20 mouse cellular contexts compared by ENCODE assay signal in the genomic region with DNA sequence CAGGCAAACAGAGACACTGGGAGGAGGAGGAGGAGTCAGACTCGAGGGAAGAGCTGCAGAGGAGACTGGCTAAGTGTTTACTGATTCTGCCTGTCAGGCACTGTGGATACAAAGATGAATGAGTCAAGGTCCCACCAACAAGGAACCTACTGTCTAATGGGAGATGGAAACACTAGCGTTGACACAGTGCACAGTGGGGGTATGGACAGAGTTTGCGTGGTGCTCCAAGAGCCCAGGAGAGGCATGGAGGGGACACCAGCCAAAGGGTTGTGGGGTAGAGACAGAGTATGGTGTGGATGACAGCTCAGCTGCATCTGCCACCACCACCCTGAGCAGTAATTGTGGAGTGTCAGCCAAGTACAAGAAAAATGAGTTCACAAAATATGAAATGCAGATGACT. TPM values are rescaled to one million over a fixed set of nuclear protein-coding genes. Genes with fewer than 3 reads are reported as not detected.
A peak's percentile ranks its signal among the peaks of the same experiment; 100 is the strongest.
DNase-seq lines count a peak whose midpoint lies in the region; ATAC-seq lines count a peak whose summit lies in the region.
"Had no signal": no experiment of that assay in that cellular context is flagged by ENCODE, and none has a peak within 500 bp of the region (broad histone marks: within the 10 kb centered on the region; RNA-seq: fewer than 3 reads in every experiment).

No protein-coding gene starts in this region.

- peak; percentile 39 for ATAC-seq in frontal cortex, adult (ENCODE audit: low TSS enrichment)
- no peak for ATAC-seq in megakaryocyte, adult 5-6 weeks (ENCODE audit: poor library complexity, severe bottlenecking)
- ATAC-seq in hindbrain, embryonic 11.5 days (ENCODE audit: low FRiP score) = peak; percentile 59; the same call in 1 of the 2 replicates
- peak; percentile 60 for ATAC-seq in hindbrain, embryonic 16.5 days
- no peak for ATAC-seq in erythroid progenitor cell, adult 5-6 weeks (replicated peaks; ENCODE audit: low FRiP score, poor library complexity, severe bottlenecking)
- ATAC-seq: activated CD4-positive, CD25-positive, alpha-beta regulatory T cell, adult 4 months; intestine, embryonic 15.5 days; midbrain, embryonic 13.5 days; Patski had no signal

- DNase-seq in frontal cortex, postnatal 36 days (ENCODE audit: low spot score in 2 of 2) = no peak
- no peak for DNase-seq in hindbrain, embryonic 11.5 days (ENCODE audit: low spot score)
- DNase-seq: adrenal gland, postnatal 14 days; cerebellum, adult 8-10 months; gastrocnemius, postnatal 25 days; heart, postnatal 10 days; spleen, adult 18-20 months had no signal

- 31% methylated on average over 3 of the region's 3 CpGs for WGBS in hindbrain, embryonic 11.5 days
- 26% methylated on average over 3 of the region's 3 CpGs for WGBS in hindbrain, embryonic 16.5 days

- peaks cover 71% of the 10 kb centered on the region for H3K4me1 ChIP-seq in megakaryocyte, embryonic 14.5 days
- H3K4me1 ChIP-seq in hindbrain, embryonic 11.5 days (replicated peaks; ENCODE audit: control insufficient read depth, insufficient read depth, low read length) = no peaks in the 10 kb centered on the region
- peaks cover 3% of the 10 kb centered on the region for H3K4me1 ChIP-seq in hindbrain, embryonic 16.5 days (ENCODE audit: control insufficient read depth, insufficient read depth, low read depth, low read length)

- H3K9me3 ChIP-seq in megakaryocyte, embryonic 14.5 days = peaks cover 17% of the 10 kb centered on the region
- no peaks in the 10 kb centered on the region for H3K9me3 ChIP-seq in hindbrain, embryonic 11.5 days (ENCODE audit: control insufficient read depth, low read length)
- H3K9me3 ChIP-seq in hindbrain, embryonic 16.5 days (ENCODE audit: control insufficient read depth, low read length) = no peaks in the 10 kb centered on the region
- H3K9me3 ChIP-seq: intestine, embryonic 15.5 days; limb, embryonic 15.5 days; midbrain, embryonic 13.5 days had no signal

- H3K27ac ChIP-seq in hindbrain, embryonic 11.5 days (ENCODE audit: low read depth, low read length) = no peak overlapping the region
- no peak overlapping the region for H3K27ac ChIP-seq in hindbrain, embryonic 16.5 days (ENCODE audit: low read depth, low read length)
- H3K27ac ChIP-seq: intestine, embryonic 15.5 days; limb, embryonic 15.5 days; midbrain, embryonic 13.5 days had no signal

- H3K4me3 ChIP-seq in megakaryocyte, embryonic 14.5 days (replicated peaks) = peak overlapping the region; percentile 35
- no peak overlapping the region for H3K4me3 ChIP-seq in hindbrain, embryonic 11.5 days (ENCODE audit: low read depth, low read length)
- H3K4me3 ChIP-seq in hindbrain, embryonic 16.5 days (ENCODE audit: low read length) = no peak overlapping the region
- H3K4me3 ChIP-seq: intestine, embryonic 15.5 days; limb, embryonic 15.5 days; midbrain, embryonic 13.5 days had no signal

- H3K9ac ChIP-seq in hindbrain, embryonic 11.5 days (ENCODE audit: low read depth, low read length) = no peak overlapping the region
- no peak overlapping the region for H3K9ac ChIP-seq in hindbrain, embryonic 16.5 days (ENCODE audit: low read depth, low read length)
- H3K9ac ChIP-seq: intestine, embryonic 15.5 days; limb, embryonic 15.5 days; midbrain, embryonic 13.5 days had no signal

- no peaks in the 10 kb centered on the region for H3K27me3 ChIP-seq in megakaryocyte, embryonic 14.5 days (replicated peaks)
- H3K27me3 ChIP-seq in hindbrain, embryonic 11.5 days (ENCODE audit: control insufficient read depth, insufficient read depth, low read length) = no peaks in the 10 kb centered on the region
- no peaks in the 10 kb centered on the region for H3K27me3 ChIP-seq in hindbrain, embryonic 16.5 days (replicated peaks; ENCODE audit: control insufficient read depth, insufficient read depth, low read length)
- H3K27me3 ChIP-seq: intestine, embryonic 15.5 days; limb, embryonic 15.5 days; midbrain, embryonic 13.5 days; Patski had no signal

- H3K4me2 ChIP-seq in hindbrain, embryonic 11.5 days (replicated peaks; ENCODE audit: low read depth, low read length) = no peak overlapping the region
- no peak overlapping the region for H3K4me2 ChIP-seq in hindbrain, embryonic 16.5 days (ENCODE audit: low read length)
- H3K4me2 ChIP-seq: intestine, embryonic 15.5 days; limb, embryonic 15.5 days; midbrain, embryonic 13.5 days had no signal

- peaks cover 94% of the 10 kb centered on the region for H3K36me3 ChIP-seq in megakaryocyte, embryonic 14.5 days (replicated peaks; ENCODE audit: low read length)
- no peaks in the 10 kb centered on the region for H3K36me3 ChIP-seq in hindbrain, embryonic 11.5 days (ENCODE audit: control insufficient read depth, insufficient read depth, low read length)
- peaks cover 8% of the 10 kb centered on the region; the same call in 1 of the 2 replicates for H3K36me3 ChIP-seq in hindbrain, embryonic 16.5 days (ENCODE audit: control insufficient read depth, insufficient read depth, low read length)

RNA-seq across cellular contexts. Expression of a gene that starts 20.1 kb away (rescaled TPM):
- polyA plus RNA-seq in megakaryocyte, embryonic 14.5 days (2012; ENCODE audit: insufficient read depth, low replicate concordance) = not detected in 2 replicates
- not detected in 2 replicates for total RNA-seq in megakaryocyte, adult 5-6 weeks (2015)
- not detected in 2 replicates for total RNA-seq in megakaryocyte, adult 5-6 weeks (2017)
- 0.18 and 0.23 TPM in 2 replicates for polyA plus RNA-seq in hindbrain, embryonic 11.5 days (2014; fragmentation: Nextera tagmentation; extraction: Ambion mirVana)
- 0.27 and 0.40 TPM in 2 replicates for polyA plus RNA-seq in hindbrain, embryonic 16.5 days (2015; fragmentation: Nextera tagmentation; extraction: Ambion mirVana)
- not detected in 2 replicates for total RNA-seq in erythroid progenitor cell, adult 5-6 weeks (2015; ENCODE audit: low replicate concordance)
- total RNA-seq in erythroid progenitor cell, adult 5-6 weeks (2017; ENCODE audit: low replicate concordance) = 0.13 TPM in 1 of 2 replicates, not detected in the other
- total RNA-seq: adrenal gland, postnatal 14 days; gastrocnemius, postnatal 25 days; heart, postnatal 10 days had no signal
- polyA plus RNA-seq: kidney, embryonic 14.5 days; large intestine, adult 2 months; liver, embryonic 16.5 days; Patski had no signal

RNA-seq across cellular contexts. Expression of a gene that starts 28.1 kb away (rescaled TPM):
- 0.21 TPM in 1 of 2 replicates, not detected in the other for polyA plus RNA-seq in megakaryocyte, embryonic 14.5 days (2012; ENCODE audit: insufficient read depth, low replicate concordance)
- total RNA-seq in megakaryocyte, adult 5-6 weeks (2015) = 4.0 and 4.7 TPM in 2 replicates
- total RNA-seq in megakaryocyte, adult 5-6 weeks (2017) = 2.7 and 2.8 TPM in 2 replicates
- 9.5 and 9.7 TPM in 2 replicates for polyA plus RNA-seq in hindbrain, embryonic 11.5 days (2014; fragmentation: Nextera tagmentation; extraction: Ambion mirVana)
- 14.9 and 15.6 TPM in 2 replicates for polyA plus RNA-seq in hindbrain, embryonic 16.5 days (2015; fragmentation: Nextera tagmentation; extraction: Ambion mirVana)
- total RNA-seq in erythroid progenitor cell, adult 5-6 weeks (2015; ENCODE audit: low replicate concordance) = 1.8 and 5.9 TPM in 2 replicates
- total RNA-seq in erythroid progenitor cell, adult 5-6 weeks (2017; ENCODE audit: low replicate concordance) = 2.3 and 3.5 TPM in 2 replicates

Comparison
In these comparisons a context has a peak if more than half of its experiments do, and no peak if none do; other contexts are left out.
1. ATAC-seq: peak in frontal cortex, adult (single experiment), hindbrain, embryonic 11.5 days (single experiment) and hindbrain, embryonic 16.5 days (single experiment); none in megakaryocyte, adult 5-6 weeks (single experiment) and erythroid progenitor cell, adult 5-6 weeks (single experiment).